Mouse (Mus musculus) T-cell, adult 66 days (primary cell): ENCODE results near the gene Tpm3-rs7. TPM values are rescaled to one million over a fixed set of nuclear protein-coding genes. Genes with fewer than 3 reads are reported as not detected.

Experiments
- total RNA-seq, 2 experiments: library from RNA; stranded (reverse); gene quantifications; 3 replicates in 1 of 2; 4 replicates in 1 of 2; pipeline ENCODE4 v1.2.4; 2023

Tpm3-rs7 gene
- total RNA-seq = 100 to 1,000 TPM; 106 to 112 TPM

GRCm38 (mm10) chr14:113314499-113314898, at the start of gene Tpm3-rs7:
Gene Tpm3-rs7 (plus strand): TSS chr14:113314608.

